Mouse (Mus musculus) c-Kit-positive CD71-positive TER-119-positive erythroid progenitor cells, embryonic 14.5 days (primary cell): Measurements from ENCODE around the gene Pcmtd2.
"Not testable (repeated sequence)": the region's sequence is repeated elsewhere in the genome, so short reads cannot be mapped to it uniquely, and the experiment has no call there.

Experiments
- DNase-seq: peaks from one replicate; pipeline ENCODE4 v3.0.0-alpha.2; 2013; ENCODE audit warnings: low spot score

Gene Pcmtd2

DNA sequence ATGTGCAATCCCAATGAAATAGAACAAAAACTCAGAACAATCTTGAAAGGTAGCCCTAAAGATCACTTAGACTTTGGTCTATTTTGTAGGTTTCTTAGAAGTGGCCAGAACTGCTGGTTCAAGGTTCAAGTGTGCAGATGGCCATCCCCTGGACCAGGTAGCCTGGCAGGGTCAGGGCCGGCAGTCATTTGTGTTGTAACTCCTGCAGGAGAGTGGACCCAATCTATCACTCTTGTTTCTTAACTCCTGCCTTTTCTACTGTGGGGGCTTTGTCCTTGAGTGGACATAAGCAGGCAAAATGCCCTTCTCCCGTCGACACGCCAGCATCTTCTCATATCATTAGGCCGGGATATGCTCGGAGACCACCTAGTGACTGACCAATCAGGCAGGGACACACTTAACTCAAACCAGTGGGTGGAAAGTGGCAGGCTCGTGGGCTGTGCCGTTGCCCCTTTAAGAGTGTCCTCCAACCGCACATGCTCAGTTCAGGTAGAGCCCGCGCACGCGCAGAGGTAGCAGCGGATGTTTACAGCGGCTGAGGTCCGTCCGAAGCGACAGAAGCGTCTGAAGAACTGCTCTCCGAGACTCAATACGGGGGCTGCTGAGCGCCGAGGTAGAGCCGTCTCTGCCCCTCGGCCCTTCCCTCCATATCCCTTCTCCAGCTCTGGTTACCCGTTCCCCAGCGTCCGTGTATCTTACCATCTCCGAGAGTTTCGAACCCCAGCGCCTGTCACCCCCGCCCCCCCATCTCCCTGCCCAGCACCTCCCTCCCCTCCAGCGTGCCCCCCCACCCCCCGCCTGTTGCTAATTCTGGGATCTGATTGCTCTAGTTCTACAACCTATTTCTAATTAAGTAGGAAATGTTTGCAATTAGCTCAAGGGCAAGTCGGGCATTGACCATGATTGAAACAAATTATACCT is at the start of gene Pcmtd2:
Pcmtd2 (plus strand) TSS at position 483 of the 921 bp plus-strand sequence.
- DNase-seq = peak; percentile 85

DNA sequence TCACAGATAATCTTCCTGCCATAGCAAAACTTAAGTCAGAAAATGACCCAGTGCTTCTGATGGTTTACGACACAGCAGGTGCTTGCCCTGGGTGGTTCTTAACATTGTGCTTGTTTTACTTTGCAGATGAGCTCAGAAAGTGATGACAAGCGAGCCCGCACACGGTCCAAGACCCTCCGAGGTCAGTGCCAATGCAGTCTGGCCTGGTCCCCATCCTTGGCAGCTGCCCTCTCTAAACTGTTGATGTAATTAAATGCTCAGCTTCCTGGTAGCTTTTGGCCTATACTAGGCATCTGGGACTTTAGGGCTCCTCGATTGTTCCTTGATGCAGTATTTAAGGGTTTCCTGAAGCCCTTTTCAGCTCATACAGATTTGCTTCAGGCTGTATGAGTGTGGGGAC is 48.3 kb upstream of the Pcmtd2 start:
- DNase-seq = no peak

DNA sequence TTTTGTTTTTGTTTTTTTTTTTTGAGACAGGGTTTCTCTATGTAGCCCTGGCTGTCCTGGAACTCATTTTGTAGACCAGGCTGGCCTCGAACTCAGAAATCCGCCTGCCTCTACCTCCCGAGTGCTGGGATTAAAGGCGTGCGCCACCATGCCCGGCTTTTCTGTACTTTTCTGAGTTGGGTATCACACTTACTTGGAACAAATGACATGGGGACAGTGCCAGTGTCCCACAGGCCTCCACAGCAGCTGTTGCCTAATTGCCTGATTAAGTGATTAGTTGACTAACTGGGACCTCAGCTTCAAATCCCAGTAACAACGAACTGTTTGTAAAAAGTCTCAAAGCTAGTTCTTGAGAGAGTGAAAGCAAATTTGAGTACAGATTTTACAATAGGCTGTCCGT is 44.5 kb upstream of the Pcmtd2 start:
- not testable (repeated sequence) for DNase-seq

DNA sequence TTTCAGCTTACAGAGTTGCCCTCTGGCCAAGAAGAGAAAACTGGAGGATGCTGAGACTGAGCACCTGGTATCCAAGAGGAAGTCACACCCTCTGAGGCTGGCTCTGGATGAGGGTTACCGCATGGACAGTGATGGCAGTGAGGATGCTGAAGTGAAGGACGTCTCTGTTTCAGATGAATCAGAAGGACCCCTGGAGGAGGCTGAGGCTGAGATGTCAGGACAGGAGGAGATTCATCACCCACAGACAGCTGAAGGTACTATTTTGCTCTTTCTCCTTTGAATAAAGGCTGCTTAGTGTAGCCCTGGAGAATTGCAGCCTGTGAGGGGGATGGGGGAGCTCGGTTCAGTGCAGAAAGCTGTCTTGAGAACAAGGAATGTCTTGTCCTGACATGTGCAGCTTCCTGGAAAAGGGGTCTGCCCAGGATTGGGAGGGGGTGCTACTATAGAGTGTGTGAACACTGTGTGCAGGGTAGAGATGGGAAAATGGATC is 42.0 kb upstream of the Pcmtd2 start:
- DNase-seq = no peak

DNA sequence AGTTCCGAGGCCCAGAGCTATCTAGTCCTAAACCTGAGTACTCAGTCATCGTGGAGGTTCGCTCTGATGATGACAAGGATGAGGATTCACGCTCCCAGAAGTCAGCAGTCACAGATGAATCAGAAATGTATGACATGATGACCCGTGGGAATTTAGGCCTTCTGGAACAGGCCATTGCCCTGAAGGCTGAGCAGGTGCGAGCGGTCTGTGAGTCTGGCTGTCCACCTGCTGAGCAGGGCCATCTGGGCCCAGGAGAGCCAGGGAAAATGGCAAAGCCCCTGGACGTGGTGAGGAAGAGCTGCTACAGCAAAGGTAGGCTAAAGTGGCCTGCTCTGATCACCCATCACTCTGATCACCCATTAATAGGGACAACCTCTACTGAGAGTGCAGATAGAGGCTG is 40.0 kb upstream of the Pcmtd2 start:
- no peak for DNase-seq

DNA sequence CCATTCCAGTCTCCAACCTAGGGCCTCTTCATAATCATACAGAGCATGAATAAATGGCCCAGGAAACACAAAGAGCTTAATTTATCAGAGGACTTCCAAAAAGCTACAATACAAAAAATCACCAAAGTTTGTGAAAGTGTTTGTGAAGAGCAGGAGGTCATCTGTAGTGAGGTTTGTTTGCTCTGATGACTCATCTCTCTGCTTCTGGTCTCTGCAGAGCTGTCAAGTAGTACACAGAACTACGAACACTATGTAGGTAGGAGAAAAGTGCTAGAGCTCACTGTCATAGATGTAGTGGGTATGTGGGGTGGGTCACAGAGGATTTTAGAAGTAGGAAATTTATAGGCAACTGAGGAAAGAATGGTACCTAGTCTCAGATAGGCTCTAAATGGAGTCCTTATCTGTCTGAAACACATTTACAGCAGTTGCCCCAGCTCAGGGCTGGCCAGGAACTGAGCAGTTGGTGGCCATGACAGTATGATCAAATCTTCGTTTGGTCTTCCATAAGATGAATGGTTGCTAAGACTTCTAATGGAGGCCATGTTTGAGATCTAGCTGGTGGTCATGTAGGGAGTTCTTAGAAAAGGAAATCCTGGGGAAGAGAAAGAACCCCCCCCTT is 8.5 kb upstream of the Pcmtd2 start:
- no peak for DNase-seq

DNA sequence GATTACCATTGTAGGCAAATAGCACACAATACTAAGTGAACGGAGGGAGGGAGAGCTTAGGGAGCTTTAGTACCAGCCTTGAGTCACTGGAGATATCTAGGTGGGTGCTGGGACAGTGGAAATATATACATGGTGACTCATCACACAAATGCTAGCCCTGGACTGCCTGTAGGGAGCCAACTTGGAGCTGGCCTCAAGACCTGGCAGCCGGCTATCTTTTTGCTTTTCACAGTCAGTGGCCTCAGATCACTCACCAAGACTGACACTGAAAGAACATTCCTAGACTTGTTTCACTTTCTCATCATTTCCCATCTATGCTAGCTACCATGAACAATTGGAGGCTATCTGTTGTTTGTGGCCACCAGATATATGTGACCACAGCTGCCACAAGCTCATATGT is 4.9 kb upstream of the Pcmtd2 start:
- DNase-seq = no peak

DNA sequence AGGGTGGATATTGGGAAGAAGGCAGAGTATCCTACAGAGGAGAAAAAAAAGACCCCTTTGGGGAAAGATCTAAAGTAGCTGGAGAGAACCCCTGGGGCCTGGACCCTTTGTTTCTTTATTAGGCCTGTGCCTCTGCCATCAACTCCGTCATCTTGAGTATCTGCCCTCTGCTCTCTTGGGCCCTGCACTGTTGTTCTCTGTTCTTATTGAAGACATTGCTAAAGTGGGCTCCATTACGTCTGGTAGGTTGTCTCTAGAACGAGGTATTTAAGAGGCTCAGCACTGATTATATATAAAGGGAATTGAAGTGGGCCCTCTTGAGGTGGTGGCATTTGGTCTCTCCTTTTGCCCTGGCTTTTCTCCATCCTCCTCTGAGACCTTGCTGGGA is 633 bp downstream of the Pcmtd2 start:
- no peak for DNase-seq

DNA sequence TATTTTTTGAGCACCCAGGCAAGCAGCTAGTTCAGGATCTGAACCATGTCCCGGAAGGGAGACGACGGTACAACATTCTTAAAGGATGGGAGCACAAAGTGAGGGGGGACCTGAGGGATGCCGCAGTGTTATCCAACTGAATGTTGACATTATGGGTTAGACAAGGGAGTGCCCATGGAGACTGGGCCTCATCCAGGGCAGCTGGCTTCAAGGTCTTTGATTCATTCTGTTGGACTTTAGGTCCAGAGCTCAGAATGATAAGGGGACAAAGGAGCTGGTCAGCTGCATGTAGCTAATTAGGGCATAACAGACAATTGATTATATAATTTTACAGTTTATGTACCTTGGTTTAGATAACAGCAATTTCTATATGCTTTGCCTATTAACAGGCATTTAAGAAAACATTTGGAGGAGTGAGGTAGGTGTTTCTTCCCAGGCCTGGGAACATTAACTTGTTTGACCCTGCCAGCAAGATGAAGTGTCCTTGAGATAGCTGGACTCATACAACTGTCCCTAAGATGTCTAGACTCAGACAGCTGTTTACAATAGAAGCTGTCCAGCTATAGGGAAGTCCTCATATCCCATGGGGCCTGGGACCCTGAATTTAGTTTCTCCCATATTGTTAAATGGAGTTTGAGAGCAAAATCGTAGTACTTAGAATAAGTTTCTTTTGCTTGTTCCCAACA is 8.2 kb downstream of the Pcmtd2 start:
- no peak for DNase-seq

DNA sequence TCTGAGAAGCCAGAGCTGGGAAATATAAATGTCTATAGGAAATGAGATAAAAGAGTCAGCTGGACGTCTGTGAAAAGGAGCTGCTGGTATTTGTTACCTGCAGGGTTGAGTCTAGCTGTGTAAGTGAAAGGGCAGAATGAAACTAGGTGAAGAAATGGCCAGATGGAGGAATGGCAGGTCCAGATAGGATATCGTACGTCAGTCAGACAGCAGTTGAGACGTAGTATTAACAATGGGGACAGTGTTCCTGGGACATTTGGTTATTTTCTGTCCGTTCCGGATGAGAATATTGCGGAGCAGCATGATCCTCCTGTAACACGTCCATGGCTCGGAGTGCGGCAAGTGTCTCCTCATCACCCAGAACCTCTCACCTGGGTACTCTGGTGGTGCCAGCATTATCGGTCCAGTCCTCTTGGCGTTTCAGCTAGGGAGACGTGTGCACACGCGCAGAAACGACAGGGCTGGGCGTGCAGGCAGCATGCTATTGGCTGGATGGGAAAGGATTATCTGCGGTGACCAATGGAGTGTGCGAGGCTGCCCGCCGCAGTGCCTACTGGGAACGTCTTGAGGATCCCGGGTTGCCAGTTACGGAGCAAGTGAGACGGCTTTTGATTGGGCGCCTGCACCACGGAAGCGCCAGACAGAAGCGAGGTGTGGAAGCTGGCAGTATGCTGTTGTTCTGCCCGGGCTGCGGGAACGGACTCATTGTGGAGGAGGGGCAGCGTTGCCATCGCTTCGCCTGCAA is 26.3 kb downstream of the Pcmtd2 start, which contains the start of gene Polr3k:
Polr3k (plus strand) TSS at position 547 of the 745 bp plus-strand sequence.
- peak; percentile 95 for DNase-seq

DNA sequence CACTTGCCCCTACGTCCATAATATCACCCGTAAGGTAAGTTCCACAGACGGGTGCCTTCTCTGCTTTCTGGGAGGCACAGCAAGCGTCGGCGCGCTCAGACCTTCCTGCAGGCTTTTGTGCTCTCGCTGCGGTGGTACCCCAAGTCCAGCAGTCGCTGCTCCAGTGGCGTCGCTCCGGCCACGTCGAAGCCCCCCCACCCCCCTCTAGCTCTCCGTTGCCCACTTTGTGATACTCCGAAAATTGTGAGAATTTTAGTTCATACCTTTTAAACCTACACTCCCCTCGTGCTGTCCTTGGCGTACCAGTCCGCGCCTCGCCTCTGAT is 26.8 kb downstream of the Pcmtd2 start:
- no peak for DNase-seq

DNA sequence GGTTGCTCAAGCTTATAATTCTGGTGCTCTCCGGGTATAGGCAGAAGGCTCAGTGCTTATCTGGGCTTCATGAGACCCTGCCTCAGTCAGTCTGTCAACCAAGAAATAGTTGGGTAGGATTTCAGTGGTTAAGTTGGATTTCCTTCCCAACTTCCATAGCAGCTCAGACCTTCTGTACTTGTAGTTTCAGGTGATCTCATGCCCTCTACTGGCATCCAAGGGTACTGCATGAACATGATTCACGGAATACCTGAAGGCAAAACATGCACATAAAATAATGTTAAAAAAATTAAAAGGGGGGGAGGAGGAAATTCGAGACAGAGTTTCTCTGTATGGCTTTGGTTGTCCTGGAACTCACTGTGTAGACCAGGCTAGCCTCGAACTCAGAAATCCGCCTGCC is 29.3 kb downstream of the Pcmtd2 start:
- DNase-seq = peak; percentile 72

DNA sequence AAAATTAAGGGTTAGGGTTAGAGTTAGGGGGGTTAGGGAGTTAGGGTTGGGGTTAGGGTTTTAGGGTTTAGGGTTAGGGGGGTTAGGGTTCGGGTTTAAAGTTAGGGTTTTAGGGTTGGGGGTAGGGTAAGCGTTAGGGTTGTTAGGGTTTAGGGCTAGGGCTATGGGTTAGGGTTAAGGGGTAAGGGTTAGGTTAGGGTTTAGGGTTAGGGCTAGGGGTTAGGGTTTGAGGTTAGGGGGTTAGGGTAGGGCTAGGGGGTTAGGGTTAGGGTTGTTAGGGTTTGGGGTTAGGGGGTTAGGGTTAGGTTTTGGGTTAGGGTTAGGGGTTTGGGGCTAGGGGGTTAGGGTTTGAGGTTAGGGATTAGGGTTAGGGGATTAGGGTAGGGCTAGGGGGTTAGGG is 33.4 kb downstream of the Pcmtd2 start:
- no peak for DNase-seq

DNA sequence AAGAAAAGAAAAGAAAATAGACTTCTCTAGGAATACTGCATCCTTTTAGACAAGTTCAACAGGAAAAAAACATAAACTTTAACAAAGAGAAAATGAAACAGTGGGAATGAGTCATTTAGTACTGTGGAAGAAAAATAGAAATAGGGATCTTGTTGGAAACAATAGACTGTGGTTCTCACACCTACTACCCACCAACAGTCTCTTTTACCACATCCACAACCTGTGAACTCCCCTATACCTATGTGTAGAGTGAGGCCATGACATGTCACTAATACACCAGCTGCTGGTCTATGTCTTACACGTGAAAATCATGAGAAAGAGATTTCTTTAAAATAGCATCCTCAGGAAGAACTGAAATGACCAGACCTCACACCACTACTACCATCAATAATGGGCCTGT is 41.2 kb downstream of the Pcmtd2 start:
- no peak for DNase-seq

DNA sequence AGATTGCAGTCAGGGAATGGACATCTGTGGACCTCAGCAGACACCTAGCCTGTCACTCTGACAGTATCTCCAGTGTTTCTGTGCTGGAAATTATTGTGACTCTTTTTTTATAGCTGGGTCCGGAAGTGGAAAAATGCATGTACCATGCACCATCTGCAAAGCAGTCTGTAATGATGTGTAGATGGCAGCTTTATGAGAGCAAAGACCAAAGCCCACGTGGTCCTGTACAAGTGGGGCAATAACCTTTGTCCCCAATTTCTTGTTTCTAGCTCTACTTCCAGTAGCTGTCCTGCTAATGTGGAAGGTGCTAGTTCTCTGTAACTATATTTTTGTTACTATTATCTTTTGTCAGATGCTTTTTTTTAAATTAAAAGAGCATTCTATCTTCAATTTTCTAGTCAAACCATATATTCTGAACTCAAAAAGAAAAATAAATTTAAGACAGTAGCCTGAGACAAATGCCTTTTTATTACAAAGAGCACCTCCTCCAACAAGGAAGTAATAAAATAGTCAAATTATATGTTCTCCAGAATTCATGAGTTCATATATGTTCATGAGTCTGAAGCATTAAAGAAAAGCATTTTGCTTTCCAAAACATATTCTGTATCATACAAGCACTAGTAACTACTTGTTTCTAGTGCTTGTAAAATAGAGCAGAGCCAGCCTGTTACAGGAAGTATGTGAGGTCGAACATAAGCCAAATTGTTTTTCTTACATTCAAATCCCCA is 45.5 kb downstream of the Pcmtd2 start:
- no peak for DNase-seq
